Mouse (Mus musculus): ENCODE measurements at regions not wholly inside any gene's neighbourhood (a gene's known extent, or its start where the extent isn't known, plus 50 kb on each side); places are given as distances from the start of the nearest gene placed in this dataset.

GRCm38 (mm10) chr11:64173421-64174062 lies 94.3 kb upstream of the Cox10 start:
- H3K4me3 ChIP-seq (replicated peaks; ENCODE audit: extremely low read depth, low read depth, low read length): no peak overlapping the region
- 59% methylated on average over 4 of the region's 4 CpGs for WGBS
- TF ChIP-seq CTCF (IDR thresholded peaks at IDR 0.05; ENCODE audit: insufficient read depth, low read length): no peak
- no peak for TF ChIP-seq POLR2A (IDR thresholded peaks at IDR 0.05; ENCODE audit: borderline replicate concordance, extremely low read depth, low read depth, low read length)
- no peaks in the 10 kb centered on the region for H3K4me1 ChIP-seq (ENCODE audit: control insufficient read depth, insufficient read depth, low read length)
- no peak for DNase-seq

- DNase-seq: no peak
- H3K4me3 ChIP-seq (replicated peaks; ENCODE audit: extremely low read depth, low read depth, low read length): no peak overlapping the region
- TF ChIP-seq POLR2A (IDR thresholded peaks at IDR 0.05; ENCODE audit: borderline replicate concordance, extremely low read depth, low read depth, low read length) (no peak), CTCF (IDR thresholded peaks at IDR 0.05; ENCODE audit: insufficient read depth, low read length) (no peak)
- WGBS: 87% methylated on average over 5 of the region's 5 CpGs
- no peaks in the 10 kb centered on the region for H3K4me1 ChIP-seq (ENCODE audit: control insufficient read depth, insufficient read depth, low read length)
These were observed 93.7 kb upstream of the Cox10 start for GRCm38 (mm10) chr11:64172926-64173325.

DNA sequence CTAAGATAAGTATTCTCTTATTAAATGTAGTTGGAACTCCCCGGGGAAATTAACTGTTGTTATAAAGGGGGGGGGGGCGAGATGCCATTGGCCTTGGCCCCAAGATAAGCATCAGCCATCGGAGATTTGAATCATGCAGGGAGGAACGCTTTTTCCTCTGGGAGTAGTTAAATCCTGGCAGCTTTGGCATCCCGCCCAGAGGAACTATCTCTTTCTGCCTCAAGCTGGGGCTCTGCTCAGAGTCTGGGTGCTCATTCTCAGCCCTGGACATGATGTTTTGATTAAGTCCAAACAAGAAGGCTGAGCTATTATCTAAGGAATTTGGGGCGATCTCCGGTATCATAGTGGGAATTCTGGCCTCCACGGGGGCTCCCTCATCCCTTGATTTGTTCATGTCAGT lies 89.4 kb upstream of the Cox10 start:
- 30% methylated on average over 8 of the region's 8 CpGs for WGBS
- DNase-seq: no peak
- TF ChIP-seq POLR2A (IDR thresholded peaks at IDR 0.05; ENCODE audit: borderline replicate concordance, extremely low read depth, low read depth, low read length) (no peak), CTCF (IDR thresholded peaks at IDR 0.05; ENCODE audit: insufficient read depth, low read length) (no peak)
- no peak overlapping the region for H3K4me3 ChIP-seq (replicated peaks; ENCODE audit: extremely low read depth, low read depth, low read length)
- H3K4me1 ChIP-seq (ENCODE audit: control insufficient read depth, insufficient read depth, low read length): no peaks in the 10 kb centered on the region

GRCm38 (mm10) chr11:64164796-64165195 lies 85.5 kb upstream of the Cox10 start:
- WGBS: 42% methylated on average over 6 of the region's 6 CpGs
- Histone ChIP-seq H3K4me3 (replicated peaks; ENCODE audit: extremely low read depth, low read depth, low read length) (no peak overlapping the region), H3K4me1 (ENCODE audit: control insufficient read depth, insufficient read depth, low read length) (no peaks in the 10 kb centered on the region)
- no peak for DNase-seq
- TF ChIP-seq CTCF (IDR thresholded peaks at IDR 0.05; ENCODE audit: insufficient read depth, low read length) (no peak), POLR2A (IDR thresholded peaks at IDR 0.05; ENCODE audit: borderline replicate concordance, extremely low read depth, low read depth, low read length) (no peak)

DNA sequence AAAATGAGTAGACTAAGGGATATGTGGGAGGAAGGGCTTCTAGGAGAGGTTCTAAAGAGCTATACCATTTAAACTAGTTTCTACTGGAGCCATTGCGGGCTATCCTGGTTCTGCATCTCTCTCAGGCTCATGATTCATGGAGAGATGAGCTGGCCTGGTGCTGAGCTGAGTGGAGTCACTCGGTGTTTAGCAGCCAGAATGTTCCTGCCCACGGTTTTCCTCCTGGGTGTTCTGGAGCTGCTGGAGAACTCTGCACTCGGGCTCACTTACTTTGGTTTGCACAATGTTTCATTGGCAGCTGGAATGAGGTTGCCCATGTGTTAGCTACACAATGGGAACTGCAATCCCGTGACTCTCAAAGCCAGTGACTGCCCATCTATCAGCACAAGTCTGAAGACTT lies 79.0 kb upstream of the Cox10 start:
- H3K4me1 ChIP-seq (ENCODE audit: control insufficient read depth, insufficient read depth, low read length): no peaks in the 10 kb centered on the region
- TF ChIP-seq CTCF (IDR thresholded peaks at IDR 0.05; ENCODE audit: insufficient read depth, low read length) (no peak), POLR2A (IDR thresholded peaks at IDR 0.05; ENCODE audit: borderline replicate concordance, extremely low read depth, low read depth, low read length) (no peak)
- DNase-seq: no peak
- 83% methylated on average over 5 of the region's 5 CpGs for WGBS
- no peak overlapping the region for H3K4me3 ChIP-seq (replicated peaks; ENCODE audit: extremely low read depth, low read depth, low read length)

DNA sequence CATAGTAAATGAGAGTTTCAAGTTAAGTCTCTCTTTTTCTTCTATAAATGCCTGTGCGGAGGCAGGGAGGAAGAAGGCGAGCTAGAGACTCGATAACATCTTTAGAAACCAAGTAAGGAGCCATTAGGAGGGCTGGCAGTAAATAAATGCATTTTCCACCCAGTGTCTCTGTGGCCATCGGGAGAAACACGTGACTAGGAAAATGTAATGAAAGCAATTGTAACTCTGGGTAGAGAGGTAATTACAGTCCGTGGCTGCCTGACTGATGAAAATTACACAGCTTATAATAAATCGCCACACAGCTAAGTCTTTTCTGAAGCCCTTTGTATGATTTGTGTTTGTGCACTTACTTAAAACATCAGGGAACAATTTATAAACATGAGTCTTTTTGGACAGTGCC lies 77.4 kb upstream of the Cox10 start:
- Histone ChIP-seq H3K4me1 (ENCODE audit: control insufficient read depth, insufficient read depth, low read length) (no peaks in the 10 kb centered on the region), H3K4me3 (replicated peaks; ENCODE audit: extremely low read depth, low read depth, low read length) (no peak overlapping the region)
- TF ChIP-seq CTCF (IDR thresholded peaks at IDR 0.05; ENCODE audit: insufficient read depth, low read length): no peak
- TF ChIP-seq POLR2A (IDR thresholded peaks at IDR 0.05; ENCODE audit: borderline replicate concordance, extremely low read depth, low read depth, low read length): no peak
- DNase-seq: no peak
- 72% methylated on average over 7 of the region's 7 CpGs for WGBS

GRCm38 (mm10) chr11:64139483-64139882 lies 60.2 kb upstream of the Cox10 start:
- Histone ChIP-seq H3K4me1 (ENCODE audit: control insufficient read depth, insufficient read depth, low read length) (no peaks in the 10 kb centered on the region), H3K4me3 (replicated peaks; ENCODE audit: extremely low read depth, low read depth, low read length) (no peak overlapping the region)
- TF ChIP-seq POLR2A (IDR thresholded peaks at IDR 0.05; ENCODE audit: borderline replicate concordance, extremely low read depth, low read depth, low read length) (no peak), CTCF (IDR thresholded peaks at IDR 0.05; ENCODE audit: insufficient read depth, low read length) (no peak)
- WGBS: 81% methylated on average over 2 of the region's 2 CpGs
- no peak for DNase-seq

GRCm38 (mm10) chr11:64138934-64139333 lies 59.7 kb upstream of the Cox10 start:
- WGBS: 48% methylated on average over 4 of the region's 4 CpGs
- Histone ChIP-seq H3K4me3 (replicated peaks; ENCODE audit: extremely low read depth, low read depth, low read length) (no peak overlapping the region), H3K4me1 (ENCODE audit: control insufficient read depth, insufficient read depth, low read length) (no peaks in the 10 kb centered on the region)
- DNase-seq: no peak
- TF ChIP-seq POLR2A (IDR thresholded peaks at IDR 0.05; ENCODE audit: borderline replicate concordance, extremely low read depth, low read depth, low read length) (no peak), CTCF (IDR thresholded peaks at IDR 0.05; ENCODE audit: insufficient read depth, low read length) (no peak)

DNA sequence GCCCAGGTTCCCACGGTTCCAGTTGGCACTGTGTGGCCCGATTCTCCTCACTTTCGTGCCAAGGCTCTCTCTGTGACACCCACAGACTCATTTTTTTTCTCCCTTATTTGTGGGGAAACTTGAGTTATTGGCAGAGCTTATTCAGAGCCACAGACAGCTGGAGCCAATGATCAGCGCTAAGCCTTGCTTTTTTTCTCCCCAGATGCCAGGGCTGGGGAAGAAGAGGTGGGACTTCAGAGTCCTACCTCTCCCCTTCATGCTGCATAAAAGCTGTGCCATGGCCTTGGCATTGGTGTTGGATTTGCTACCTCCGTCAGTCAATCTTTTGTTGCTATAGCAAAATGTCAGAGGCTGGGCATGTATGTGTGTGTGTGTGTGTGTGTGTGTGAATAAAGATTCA lies 56.5 kb upstream of the Cox10 start:
- no peak overlapping the region for H3K4me3 ChIP-seq (replicated peaks; ENCODE audit: extremely low read depth, low read depth, low read length)
- 91% methylated on average over 5 of the region's 5 CpGs for WGBS
- DNase-seq: no peak
- H3K4me1 ChIP-seq (ENCODE audit: control insufficient read depth, insufficient read depth, low read length): no peaks in the 10 kb centered on the region
- TF ChIP-seq POLR2A (IDR thresholded peaks at IDR 0.05; ENCODE audit: borderline replicate concordance, extremely low read depth, low read depth, low read length) (no peak), CTCF (IDR thresholded peaks at IDR 0.05; ENCODE audit: insufficient read depth, low read length) (no peak)

DNA sequence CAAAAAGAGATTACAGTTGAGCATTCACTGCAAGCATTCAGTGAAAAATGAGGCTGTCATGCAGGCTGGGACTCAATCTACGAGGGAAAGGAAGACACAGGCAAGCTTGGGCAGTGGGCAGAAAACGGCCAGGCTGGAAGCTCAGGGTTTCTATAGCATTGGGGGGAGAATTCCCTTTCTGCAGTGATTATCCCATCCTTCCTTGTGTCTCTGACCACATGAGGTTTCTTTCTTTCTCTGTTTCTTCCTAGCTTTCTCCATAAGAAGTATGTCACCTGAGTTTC lies 56.0 kb upstream of the Cox10 start:
- no peak overlapping the region for H3K4me3 ChIP-seq (replicated peaks; ENCODE audit: extremely low read depth, low read depth, low read length)
- no peak for TF ChIP-seq CTCF (IDR thresholded peaks at IDR 0.05; ENCODE audit: insufficient read depth, low read length)
- no peak for TF ChIP-seq POLR2A (IDR thresholded peaks at IDR 0.05; ENCODE audit: borderline replicate concordance, extremely low read depth, low read depth, low read length)
- DNase-seq: no peak
- no peaks in the 10 kb centered on the region for H3K4me1 ChIP-seq (ENCODE audit: control insufficient read depth, insufficient read depth, low read length)
- 71% methylated on average over 2 of the region's 2 CpGs for WGBS
